Mouse (Mus musculus) lung, adult 2 months (tissue): ENCODE measurements around the gene Nsd1.

ENCODE experiments used
- CTCF ChIP-seq: fragments of 200-500 bp; IDR thresholded peaks from 2 replicates; pipeline ENCODE4 v1.5.1; 2011; ENCODE audit warnings: mild to moderate bottlenecking, low read length, control low read depth; ENCODE audit not compliant: insufficient read depth
- POLR2A ChIP-seq: fragments of 200-500 bp; IDR thresholded peaks from 2 replicates; pipeline ENCODE4 v1.6.1; 2011; ENCODE audit warnings: low read depth, mild to moderate bottlenecking, control low read depth, low read length, borderline replicate concordance; ENCODE audit errors: extremely low read depth

DNA sequence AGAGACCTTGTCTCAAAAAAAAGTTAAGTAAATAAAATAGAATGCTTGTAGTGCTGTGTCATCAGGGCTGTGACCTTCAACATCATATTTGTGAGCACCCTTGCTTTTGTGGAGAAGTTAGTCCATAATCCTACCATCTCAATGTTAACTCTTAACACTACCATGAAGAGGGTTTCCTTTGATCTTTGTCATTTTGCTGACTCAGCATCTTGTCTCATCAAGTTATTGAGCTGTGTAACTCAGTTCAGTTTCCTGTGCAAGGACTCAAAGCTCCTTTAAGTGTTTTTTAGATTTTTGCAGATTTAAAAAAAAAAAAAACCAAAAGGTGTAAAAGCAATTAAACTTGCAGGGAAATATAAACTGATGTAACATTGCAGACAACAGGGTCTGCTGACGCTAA lies 87.2 kb downstream of the Nsd1 start:
- TF ChIP-seq CTCF (no peak), POLR2A (no peak)
